Mouse (Mus musculus) forebrain, postnatal 0 days (tissue): ENCODE measurements at regions not wholly inside any gene's neighbourhood (a gene's known extent, or its start where the extent isn't known, plus 50 kb on each side); places are given as distances from the start of the nearest gene placed in this dataset.

Experiments used
- ATAC-seq: fragments of 200-750 bp; cut with Nextera tagmentation; 2 replicates; pipeline ENCODE4 v1.8.0; 2017; ENCODE audit warnings: mild to moderate bottlenecking, moderate library complexity
- DNase-seq: peaks from one replicate; pipeline ENCODE4 v3.0.0-alpha.2; 2015
- H3K27ac ChIP-seq: fragments of 300-500 bp; sonication (generic); 2 replicates; pipeline ENCODE4 v1.5.1; 2014; ENCODE audit warnings: low read depth, mild to moderate bottlenecking, antibody characterized with exemption, low read length, moderate library complexity, mixed read lengths
- H3K27me3 ChIP-seq: fragments of 300-500 bp; sonication (generic); 2 replicates; pipeline ENCODE4 v1.6.1; 2014; ENCODE audit warnings: mild to moderate bottlenecking, low read length, mixed read lengths; ENCODE audit not compliant: insufficient read depth
- H3K36me3 ChIP-seq: fragments of 300-500 bp; sonication (generic); 2 replicates; pipeline ENCODE4 v1.6.1; 2014; ENCODE audit warnings: mild to moderate bottlenecking, moderate library complexity; ENCODE audit not compliant: insufficient read depth
- H3K4me1 ChIP-seq: fragments of 300-500 bp; sonication (generic); 2 replicates; pipeline ENCODE4 v1.6.1; 2014; ENCODE audit warnings: antibody characterized with exemption; ENCODE audit not compliant: insufficient read depth
- H3K4me2 ChIP-seq: fragments of 300-500 bp; sonication (generic); 2 replicates; pipeline ENCODE4 v1.6.1; 2014; ENCODE audit warnings: low read depth, mild to moderate bottlenecking, moderate library complexity
- H3K4me3 ChIP-seq: fragments of 300-500 bp; sonication (generic); 2 replicates; pipeline ENCODE4 v1.5.1; 2014; ENCODE audit warnings: low read depth, low read length, mixed read lengths
- H3K9ac ChIP-seq: fragments of 300-500 bp; sonication (generic); 2 replicates; pipeline ENCODE4 v1.6.1; 2014; ENCODE audit warnings: mild to moderate bottlenecking
- H3K9me3 ChIP-seq: fragments of 300-500 bp; sonication (generic); 2 replicates; pipeline ENCODE4 v1.6.1; 2016; ENCODE audit warnings: low read length
- CTCF ChIP-seq: sonication (generic); IDR thresholded peaks from 2 replicates; pipeline ENCODE4 v1.5.1; 2016; ENCODE audit warnings: antibody characterized with exemption, control low read depth, low read depth
- WGBS: fragments of 180-500 bp; shearing (Covaris S2); extraction: QIAGEN DNeasy Blood & Tissue Kit; methylation state at CpG from one replicate; pipeline ENCODE4 v1.1.7; 2014; 5-methylcytosine and 5-hydroxymethylcytosine counted together

GRCm38 (mm10) chr6:16965658-16966057 lies 67.4 kb upstream of the Tfec start:
- WGBS = 72% methylated on average over 5 of the region's 5 CpGs

GRCm38 (mm10) chr6:16964362-16964761 lies 66.1 kb upstream of the Tfec start:
- DNase-seq (no peak), ATAC-seq (no peak)
- Histone ChIP-seq H3K36me3 (no peaks in the 10 kb centered on the region), H3K27me3 (no peaks in the 10 kb centered on the region), H3K4me3 (no peak overlapping the region), H3K4me1 (no peaks in the 10 kb centered on the region), H3K4me2 (no peak overlapping the region), H3K9me3 (no peaks in the 10 kb centered on the region), H3K27ac (no peak overlapping the region), H3K9ac (no peak overlapping the region)
- 74% methylated on average over 2 of the region's 2 CpGs for WGBS
- no peak for TF ChIP-seq CTCF

More at GRCm38 (mm10) chr6:16965658-16966057, 67.4 kb upstream of the Tfec start:
- DNase-seq (no peak), ATAC-seq (no peak)
- H3K9me3 ChIP-seq = no peaks in the 10 kb centered on the region
- no peaks in the 10 kb centered on the region for H3K4me1 ChIP-seq
- H3K36me3 ChIP-seq = no peaks in the 10 kb centered on the region
- H3K27me3 ChIP-seq = no peaks in the 10 kb centered on the region
- TF ChIP-seq CTCF = no peak
- no peak overlapping the region for H3K4me3 ChIP-seq
- no peak overlapping the region for H3K4me2 ChIP-seq
- H3K27ac ChIP-seq = no peak overlapping the region
- H3K9ac ChIP-seq = no peak overlapping the region

DNA sequence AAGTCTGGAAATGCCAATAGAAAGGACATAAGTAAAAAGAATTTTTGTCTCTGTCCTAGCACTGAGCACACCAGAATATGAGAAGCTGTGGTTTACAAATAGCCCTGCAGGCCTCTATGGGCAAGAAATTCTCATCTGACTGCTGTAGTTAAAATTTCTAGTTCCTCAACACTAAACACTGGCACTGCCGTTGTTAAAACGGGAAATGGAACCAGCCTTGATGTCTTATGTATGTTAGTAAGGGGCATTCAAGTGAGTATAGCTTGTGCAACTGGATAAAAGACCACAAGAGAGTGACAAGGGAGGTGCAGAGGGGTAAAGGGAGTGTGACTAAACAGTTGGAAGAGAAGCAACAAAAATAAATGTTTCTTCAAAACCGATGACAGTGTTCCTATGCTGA lies 65.7 kb upstream of the Tfec start:
- no peaks in the 10 kb centered on the region for H3K9me3 ChIP-seq
- no peak overlapping the region for H3K9ac ChIP-seq
- no peaks in the 10 kb centered on the region for H3K4me1 ChIP-seq
- no peak overlapping the region for H3K27ac ChIP-seq
- no peak overlapping the region for H3K4me2 ChIP-seq
- ATAC-seq (no peak), DNase-seq (no peak)
- WGBS = 82% methylated on average over 3 of the region's 3 CpGs
- no peak overlapping the region for H3K4me3 ChIP-seq
- H3K27me3 ChIP-seq = no peaks in the 10 kb centered on the region
- H3K36me3 ChIP-seq = no peaks in the 10 kb centered on the region
- no peak for TF ChIP-seq CTCF

GRCm38 (mm10) chr6:16958102-16958501 lies 59.9 kb upstream of the Tfec start:
- H3K27ac ChIP-seq = no peak overlapping the region
- TF ChIP-seq CTCF = no peak
- H3K4me3 ChIP-seq = no peak overlapping the region
- ATAC-seq (no peak), DNase-seq (no peak)
- H3K9me3 ChIP-seq = no peaks in the 10 kb centered on the region
- H3K4me2 ChIP-seq = no peak overlapping the region
- H3K36me3 ChIP-seq = no peaks in the 10 kb centered on the region
- no peaks in the 10 kb centered on the region for H3K27me3 ChIP-seq
- H3K4me1 ChIP-seq = no peaks in the 10 kb centered on the region
- WGBS = 83% methylated on average over 3 of the region's 3 CpGs
- no peak overlapping the region for H3K9ac ChIP-seq

DNA sequence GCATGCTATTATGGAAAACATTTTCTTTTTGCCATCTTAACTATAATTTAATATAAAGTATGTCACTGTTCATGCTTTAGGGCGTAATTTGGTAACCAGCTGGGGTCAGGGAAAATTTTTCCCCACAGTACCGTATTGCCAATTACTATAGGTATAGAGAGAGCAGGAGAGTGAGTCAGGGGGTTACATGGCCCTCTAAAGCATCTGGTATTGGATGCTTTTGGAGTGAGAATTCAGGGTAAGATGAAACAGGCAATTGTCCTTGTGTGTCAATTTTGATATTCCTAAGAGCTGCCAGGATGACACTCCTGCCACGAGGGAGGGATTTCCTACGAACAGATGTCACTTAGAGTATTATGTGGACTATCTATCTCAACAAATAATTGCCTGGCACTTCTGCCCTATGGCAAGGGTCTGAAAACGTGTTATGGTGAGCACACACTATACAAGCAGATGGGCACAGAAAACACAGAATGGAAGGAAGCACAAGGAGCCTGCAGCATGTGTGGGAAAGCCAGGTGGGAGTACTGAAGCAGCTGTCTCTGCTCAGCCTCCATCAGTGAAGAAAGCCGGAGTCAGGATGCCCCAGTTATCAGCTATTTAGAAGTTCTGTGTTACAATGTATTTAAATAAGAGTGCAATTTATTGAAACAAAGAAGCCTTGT lies 58.7 kb upstream of the Tfec start:
- H3K4me3 ChIP-seq = no peak overlapping the region
- no peaks in the 10 kb centered on the region for H3K27me3 ChIP-seq
- 54% methylated on average over 6 of the region's 6 CpGs for WGBS
- no peaks in the 10 kb centered on the region for H3K9me3 ChIP-seq
- no peak overlapping the region for H3K9ac ChIP-seq
- H3K4me1 ChIP-seq = no peaks in the 10 kb centered on the region
- no peak for TF ChIP-seq CTCF
- H3K27ac ChIP-seq = no peak overlapping the region
- DNase-seq (peak; percentile 30), ATAC-seq (peak; percentile 43; the same call in 1 of the 2 replicates)
- no peak overlapping the region for H3K4me2 ChIP-seq
- H3K36me3 ChIP-seq = no peaks in the 10 kb centered on the region
